Mouse (Mus musculus): ENCODE measurements around the gene Tmem190. TPM values are rescaled to one million over a fixed set of nuclear protein-coding genes. Genes with fewer than 3 reads are reported as not detected.
"Not testable (repeated sequence)": the region's sequence is repeated elsewhere in the genome, so short reads cannot be mapped to it uniquely, and the experiment has no call there.

Tmem190 gene
- total RNA-seq, 1 experiment from 2014 or later, result not detected

- ATAC-seq (replicated peaks in 1 of 2; ENCODE audit: insufficient read depth in 1 of 2, low FRiP score in 2 of 2, low TSS enrichment in 1 of 2, low read depth in 1 of 2, poor library complexity in 2 of 2, severe bottlenecking in 2 of 2), result no peak
Observed at GRCm38 (mm10) chr7:4794631-4795168, 12.0 kb downstream of the Tmem190 start.

GRCm38 (mm10) chr7:4795767-4796433 lies 13.2 kb downstream of the Tmem190 start:
- peak; percentile 21 to 30; a peak in 1 of 4 replicates for ATAC-seq (replicated peaks in 1 of 2; ENCODE audit: insufficient read depth in 1 of 2, low FRiP score in 2 of 2, low TSS enrichment in 1 of 2, low read depth in 1 of 2, poor library complexity in 2 of 2, severe bottlenecking in 2 of 2)

GRCm38 (mm10) chr7:4802247-4802646 lies 19.5 kb downstream of the Tmem190 start:
- no peak for ATAC-seq (replicated peaks in 1 of 2; ENCODE audit: insufficient read depth in 1 of 2, low FRiP score in 2 of 2, low TSS enrichment in 1 of 2, low read depth in 1 of 2, poor library complexity in 2 of 2, severe bottlenecking in 2 of 2)

GRCm38 (mm10) chr7:4806716-4807115 lies 24.0 kb downstream of the Tmem190 start:
- ATAC-seq (replicated peaks in 1 of 2; ENCODE audit: insufficient read depth in 1 of 2, low FRiP score in 2 of 2, low TSS enrichment in 1 of 2, low read depth in 1 of 2, poor library complexity in 2 of 2, severe bottlenecking in 2 of 2), result peak; percentile 47 to 68; a peak in 2 of 4 replicates

- ATAC-seq (replicated peaks in 1 of 2; ENCODE audit: insufficient read depth in 1 of 2, low FRiP score in 2 of 2, low TSS enrichment in 1 of 2, low read depth in 1 of 2, poor library complexity in 2 of 2, severe bottlenecking in 2 of 2), result not testable (repeated sequence)
Observed at GRCm38 (mm10) chr7:4811131-4811530, 28.4 kb downstream of the Tmem190 start.

- ATAC-seq (replicated peaks in 1 of 2; ENCODE audit: insufficient read depth in 1 of 2, low FRiP score in 2 of 2, low TSS enrichment in 1 of 2, low read depth in 1 of 2, poor library complexity in 2 of 2, severe bottlenecking in 2 of 2), result no peak
Observed at GRCm38 (mm10) chr7:4811842-4812302, 29.1 kb downstream of the Tmem190 start.

- peak; percentile 95 for ATAC-seq (replicated peaks in 1 of 2; ENCODE audit: insufficient read depth in 1 of 2, low FRiP score in 2 of 2, low TSS enrichment in 1 of 2, low read depth in 1 of 2, poor library complexity in 2 of 2, severe bottlenecking in 2 of 2)
Observed at GRCm38 (mm10) chr7:4812303-4813104, 29.8 kb downstream of the Tmem190 start, which contains the start of gene Ube2s. TSS of gene Ube2s (minus strand) at chr7:4812590.

- ATAC-seq (replicated peaks in 1 of 2; ENCODE audit: insufficient read depth in 1 of 2, low FRiP score in 2 of 2, low TSS enrichment in 1 of 2, low read depth in 1 of 2, poor library complexity in 2 of 2, severe bottlenecking in 2 of 2), result no peak
Observed at GRCm38 (mm10) chr7:4813105-4813791, 30.5 kb downstream of the Tmem190 start.

GRCm38 (mm10) chr7:4816559-4816958 lies 33.8 kb downstream of the Tmem190 start:
- no peak for ATAC-seq (replicated peaks in 1 of 2; ENCODE audit: insufficient read depth in 1 of 2, low FRiP score in 2 of 2, low TSS enrichment in 1 of 2, low read depth in 1 of 2, poor library complexity in 2 of 2, severe bottlenecking in 2 of 2)

GRCm38 (mm10) chr7:4820925-4821324 lies 38.2 kb downstream of the Tmem190 start:
- not testable (repeated sequence) for ATAC-seq (replicated peaks in 1 of 2; ENCODE audit: insufficient read depth in 1 of 2, low FRiP score in 2 of 2, low TSS enrichment in 1 of 2, low read depth in 1 of 2, poor library complexity in 2 of 2, severe bottlenecking in 2 of 2)

- no peak for ATAC-seq (replicated peaks in 1 of 2; ENCODE audit: insufficient read depth in 1 of 2, low FRiP score in 2 of 2, low TSS enrichment in 1 of 2, low read depth in 1 of 2, poor library complexity in 2 of 2, severe bottlenecking in 2 of 2)
Observed at GRCm38 (mm10) chr7:4821690-4822089, 39.0 kb downstream of the Tmem190 start.

GRCm38 (mm10) chr7:4822162-4822907 lies 39.6 kb downstream of the Tmem190 start:
- no peak for ATAC-seq (replicated peaks in 1 of 2; ENCODE audit: insufficient read depth in 1 of 2, low FRiP score in 2 of 2, low TSS enrichment in 1 of 2, low read depth in 1 of 2, poor library complexity in 2 of 2, severe bottlenecking in 2 of 2)

- ATAC-seq (replicated peaks in 1 of 2; ENCODE audit: insufficient read depth in 1 of 2, low FRiP score in 2 of 2, low TSS enrichment in 1 of 2, low read depth in 1 of 2, poor library complexity in 2 of 2, severe bottlenecking in 2 of 2), result no peak
Observed at GRCm38 (mm10) chr7:4825365-4825764, 42.6 kb downstream of the Tmem190 start.

GRCm38 (mm10) chr7:4830476-4830875 lies 47.7 kb downstream of the Tmem190 start:
- no peak for ATAC-seq (replicated peaks in 1 of 2; ENCODE audit: insufficient read depth in 1 of 2, low FRiP score in 2 of 2, low TSS enrichment in 1 of 2, low read depth in 1 of 2, poor library complexity in 2 of 2, severe bottlenecking in 2 of 2)
